Mouse (Mus musculus) spleen, adult 18-20 months (tissue): ENCODE data around the gene Eef1g.
A peak's percentile ranks its signal among the peaks of the same experiment; 100 is the strongest.

Experiments used
- DNase-seq, 2 experiments: peaks; one replicate each; pipeline ENCODE4 v3.0.0; 2022; ENCODE audit warnings: mixed read lengths in 2 of 2

The Eef1g gene

DNA sequence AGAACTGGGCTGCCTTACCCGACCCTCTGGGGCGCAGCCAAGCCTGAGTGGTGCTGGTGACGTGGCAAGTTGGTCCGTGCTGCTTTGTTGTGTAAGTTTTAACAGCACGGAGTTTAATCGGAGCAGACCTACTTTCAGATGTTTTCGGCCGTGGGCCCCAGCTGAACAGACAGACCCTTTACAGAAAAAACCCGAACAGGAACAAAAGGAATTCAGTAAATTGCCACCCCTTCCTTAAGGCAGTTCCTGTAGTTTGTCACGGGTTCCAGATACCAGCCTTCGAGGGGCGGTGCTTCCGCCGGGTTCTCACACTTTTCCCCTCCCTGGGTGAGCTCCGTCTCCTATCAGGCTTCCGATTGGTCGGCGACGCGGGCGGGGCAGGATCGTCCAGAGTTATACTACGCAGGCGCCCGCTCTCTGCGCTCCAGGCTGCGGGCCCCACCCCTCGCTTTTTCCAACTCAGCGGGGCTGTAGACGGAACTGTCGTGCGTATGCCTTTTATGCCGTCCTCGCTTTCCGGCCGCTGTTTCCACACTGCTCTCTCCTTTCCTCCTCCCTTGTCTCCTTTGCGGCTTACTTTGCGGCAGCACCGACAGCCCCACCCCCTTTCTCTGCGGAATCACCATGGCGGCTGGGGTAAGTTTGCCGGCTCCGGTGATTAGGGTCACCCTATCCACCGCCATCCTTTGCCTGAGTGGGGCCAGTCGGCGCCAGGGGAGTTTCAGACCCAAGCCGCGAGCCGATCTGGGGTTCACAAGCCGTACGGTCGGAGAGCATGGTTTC is at the start of gene Eef1g:
Gene Eef1g (plus strand): TSS at position 452 of the 783 bp plus-strand sequence.
- DNase-seq, result peak; percentile 94 to 99

GRCm38 (mm10) chr19:8919000-8919399 is 47.8 kb upstream of the Eef1g start:
- no peak for DNase-seq

DNA sequence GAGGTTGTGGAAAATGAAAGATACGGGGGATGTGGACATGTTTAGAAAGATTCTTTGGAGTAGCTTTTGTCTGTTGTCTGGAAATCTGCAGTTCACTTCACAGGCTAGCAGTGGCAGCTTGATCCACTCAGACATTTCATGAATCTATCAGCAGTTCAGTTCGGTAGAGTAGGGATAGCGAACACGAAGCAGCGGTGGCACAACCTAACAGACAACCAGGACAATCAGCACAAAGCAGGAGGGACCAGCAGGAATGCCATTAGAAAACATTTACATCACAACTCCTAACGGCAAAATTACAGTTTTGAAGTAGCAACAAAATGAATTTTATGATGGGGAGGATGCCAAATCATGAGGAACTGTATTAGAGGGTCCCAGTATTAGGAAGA is 47.2 kb upstream of the Eef1g start:
- no peak for DNase-seq

DNA sequence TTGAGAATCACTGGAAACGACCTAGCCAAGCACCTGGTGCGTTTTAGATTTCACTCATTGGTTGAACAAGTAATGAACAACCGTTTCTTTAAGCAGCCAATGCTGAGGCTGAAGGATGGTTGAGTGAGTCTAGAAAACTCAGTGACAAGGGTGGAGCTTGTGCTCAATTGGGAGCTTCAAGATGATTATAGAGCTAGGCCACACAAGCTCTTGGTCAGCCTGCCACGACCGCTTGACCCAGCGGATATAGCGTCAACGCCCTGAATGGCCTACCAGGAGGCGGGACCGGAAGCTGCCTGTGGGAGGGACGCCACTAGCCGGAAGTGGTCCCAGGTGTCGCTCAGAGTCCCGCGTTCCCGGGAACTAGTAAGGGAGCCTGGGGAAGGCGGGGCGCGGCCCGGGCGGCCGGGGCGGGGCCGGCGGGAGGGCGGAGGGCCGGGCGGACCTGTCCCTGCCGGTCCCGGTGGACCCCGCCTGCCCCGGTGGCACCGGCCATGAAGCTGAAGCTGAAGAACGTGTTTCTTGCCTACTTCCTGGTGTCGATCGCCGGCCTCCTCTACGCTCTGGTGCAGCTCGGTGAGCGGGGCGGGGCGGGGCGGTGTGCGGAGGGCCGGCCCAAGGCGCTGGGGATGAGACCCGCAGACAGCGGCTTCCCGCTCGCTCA is 46.6 kb upstream of the Eef1g start, which contains the start of gene B3gat3:
Gene B3gat3 (plus strand): TSS at position 302 of the 664 bp plus-strand sequence.
- peak; percentile 82 to 86 for DNase-seq

DNA sequence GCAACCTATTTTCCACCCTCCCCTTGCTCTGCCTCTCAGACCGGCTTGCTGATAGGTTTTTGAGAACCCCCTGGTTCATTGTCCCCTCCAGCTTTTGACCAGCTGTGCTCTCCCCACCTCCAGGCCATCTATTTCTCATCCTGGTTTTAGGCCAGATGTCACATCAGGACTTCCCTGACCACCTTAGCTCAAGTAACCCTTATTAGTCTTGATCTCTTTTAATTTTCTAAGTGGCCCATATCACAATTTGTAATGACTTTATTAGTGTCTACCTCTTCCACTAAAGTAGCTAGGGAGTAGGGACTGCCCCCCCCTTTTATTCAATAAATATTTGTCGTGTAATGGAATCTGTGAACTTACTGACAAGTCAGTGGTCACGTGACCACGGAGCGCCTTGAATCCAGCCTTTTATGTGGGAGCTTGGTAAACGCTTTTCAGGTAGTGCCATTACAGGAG is 46.0 kb upstream of the Eef1g start:
- DNase-seq, result no peak

GRCm38 (mm10) chr19:8921741-8922140 is 45.1 kb upstream of the Eef1g start:
- DNase-seq, result no peak

GRCm38 (mm10) chr19:8926766-8927165 is 40.1 kb upstream of the Eef1g start:
- DNase-seq, result peak in 1 of 2 experiments; percentile 42

DNA sequence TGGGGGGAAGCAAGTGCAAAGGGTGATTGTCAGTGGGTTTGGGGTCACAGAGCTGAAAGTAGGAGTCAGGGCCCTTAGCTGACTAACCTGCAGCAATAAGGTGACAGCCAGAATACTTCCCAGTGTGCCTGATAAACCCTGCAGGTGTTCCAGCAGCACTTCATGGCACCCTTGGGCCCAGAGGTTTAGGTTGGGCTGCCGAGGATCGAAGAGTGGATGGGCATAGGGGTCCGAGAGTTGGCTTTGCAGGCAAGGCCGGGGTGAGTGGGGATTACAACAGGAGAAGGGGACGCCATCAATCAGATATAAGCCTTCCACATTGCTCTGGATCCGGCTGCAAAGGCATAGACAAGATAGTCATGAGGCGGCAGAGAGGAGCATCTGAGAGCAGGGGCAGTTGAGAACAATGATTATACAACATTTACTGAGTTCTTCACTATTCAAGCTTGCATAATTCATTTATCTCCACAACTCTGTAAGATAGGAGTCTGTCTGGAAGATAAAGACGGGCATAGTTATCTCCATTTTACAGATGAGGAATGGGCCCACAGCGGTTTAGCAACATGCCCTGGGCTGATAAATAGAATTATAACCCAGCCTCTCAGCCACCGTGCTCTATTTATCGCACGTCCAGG is 38.8 kb upstream of the Eef1g start:
- DNase-seq, result no peak

DNA sequence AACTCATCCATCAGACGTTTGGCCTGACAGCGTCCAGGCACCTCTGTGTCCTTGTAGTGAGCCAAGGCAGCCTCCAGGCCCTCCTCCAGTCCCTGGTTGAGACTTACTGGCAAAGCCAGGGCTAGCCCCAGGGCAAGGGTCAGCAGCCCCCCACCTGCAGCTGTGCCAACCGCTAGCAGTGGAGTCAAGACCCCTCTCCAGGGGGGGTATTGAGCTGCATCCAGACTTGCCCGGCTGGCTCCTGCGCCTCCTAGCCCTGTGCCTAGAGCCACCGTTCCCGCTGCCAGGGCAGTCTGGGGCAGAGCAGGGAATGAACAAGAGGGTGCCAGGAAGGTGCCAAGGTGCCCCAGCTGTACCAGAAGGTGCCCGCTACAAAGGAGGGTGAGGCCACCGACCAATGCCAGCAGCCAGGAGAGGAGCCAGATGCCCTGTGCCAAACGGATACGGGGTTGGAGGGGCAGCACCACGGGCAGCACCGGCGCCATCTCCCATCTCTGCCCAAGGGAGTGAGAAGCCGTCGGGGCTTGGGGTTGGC is 38.1 kb upstream of the Eef1g start:
- no peak for DNase-seq

DNA sequence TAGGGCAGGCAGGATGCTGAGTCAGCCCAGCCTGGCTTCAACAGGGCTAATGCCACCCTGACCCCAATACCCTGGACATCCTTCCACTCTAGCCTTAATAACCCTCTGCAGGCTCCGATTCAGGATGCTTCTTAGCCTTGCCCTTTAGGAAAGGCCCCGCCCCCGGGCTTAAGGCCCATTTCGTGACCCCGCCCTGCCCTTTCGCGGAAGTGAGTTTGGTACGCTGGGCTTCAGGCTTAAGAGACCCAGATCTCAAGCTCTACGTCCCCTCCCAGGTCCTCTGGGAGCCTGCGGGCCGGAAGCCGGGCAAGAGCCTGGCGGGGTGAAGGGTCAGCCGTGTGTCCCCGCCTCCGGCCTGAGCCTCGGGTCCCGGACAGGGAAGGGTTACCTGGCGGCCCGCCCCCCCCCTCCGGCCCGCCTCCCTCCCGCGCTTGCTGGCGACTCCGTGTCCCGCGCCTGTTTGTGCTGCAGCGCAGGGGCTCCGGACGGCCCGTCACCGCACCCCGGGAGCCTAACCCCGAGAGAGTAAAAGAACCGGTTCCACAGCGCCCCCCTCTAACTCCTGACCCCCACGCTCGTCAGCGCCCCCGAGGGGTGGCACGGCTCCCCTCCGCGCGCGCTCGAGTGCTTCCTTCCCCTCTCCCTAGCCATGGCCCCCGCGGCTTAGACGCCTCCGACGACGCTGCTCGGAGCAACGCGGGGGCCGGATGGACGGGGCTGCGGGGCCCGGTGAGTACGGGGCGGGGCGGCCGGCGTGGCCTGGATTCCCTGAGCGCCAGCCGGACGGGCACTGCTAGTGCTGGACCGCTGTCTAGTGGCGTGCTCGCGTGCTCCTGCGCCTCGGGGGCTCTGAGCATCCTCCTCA is 37.4 kb upstream of the Eef1g start, which contains the start of the genes Rom1 and Eml3:
Gene Rom1 (minus strand): TSS at position 133 of the 865 bp plus-strand sequence.
Gene Eml3 (plus strand): TSS at position 329 of the 865 bp plus-strand sequence.
- peak; percentile 83 to 89 for DNase-seq

DNA sequence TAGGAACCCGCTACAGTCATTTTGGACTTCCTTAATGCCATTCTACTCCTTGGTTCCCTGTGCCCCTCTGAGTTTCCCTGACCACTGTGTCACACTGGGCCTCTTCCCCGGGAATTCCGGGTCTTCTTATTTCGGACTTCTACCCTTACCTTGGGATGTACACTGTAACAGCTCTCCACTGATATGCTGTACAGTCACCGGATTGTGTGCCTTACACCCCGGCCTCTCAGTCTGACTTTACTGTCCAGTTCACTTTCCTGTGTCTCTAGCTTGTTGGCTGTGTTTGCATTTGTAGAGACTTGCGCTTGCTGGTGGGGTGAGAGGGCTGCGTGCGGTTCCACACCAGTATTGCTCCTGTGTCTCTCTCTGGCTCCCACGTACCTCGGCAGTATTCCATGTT is 36.7 kb upstream of the Eef1g start:
- no peak for DNase-seq

DNA sequence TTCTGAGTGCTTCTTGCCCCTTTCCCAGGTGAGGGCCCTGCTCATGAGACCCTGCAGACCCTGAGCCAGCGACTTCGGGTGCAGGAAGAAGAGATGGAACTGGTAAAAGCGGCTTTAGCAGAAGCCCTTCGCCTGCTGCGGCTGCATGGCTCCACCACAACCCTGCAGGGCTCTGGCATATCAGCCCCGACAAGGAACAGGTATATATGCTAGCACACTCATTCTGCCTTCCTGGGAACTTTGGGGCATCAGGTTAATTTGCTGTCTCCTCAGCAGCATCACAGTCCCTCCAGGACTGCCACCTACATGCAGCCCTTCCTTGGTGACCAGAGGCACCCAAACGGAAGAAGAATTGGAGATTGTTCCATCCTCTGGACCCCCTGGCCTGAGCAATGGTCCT is 36.1 kb upstream of the Eef1g start:
- no peak for DNase-seq

- no peak for DNase-seq
Observed at GRCm38 (mm10) chr19:8936736-8937135, 30.1 kb upstream of the Eef1g start.

GRCm38 (mm10) chr19:8940526-8941133 is 26.2 kb upstream of the Eef1g start:
- no peak for DNase-seq

- DNase-seq, result no peak
Observed at GRCm38 (mm10) chr19:8941136-8941514, 25.7 kb upstream of the Eef1g start.

DNA sequence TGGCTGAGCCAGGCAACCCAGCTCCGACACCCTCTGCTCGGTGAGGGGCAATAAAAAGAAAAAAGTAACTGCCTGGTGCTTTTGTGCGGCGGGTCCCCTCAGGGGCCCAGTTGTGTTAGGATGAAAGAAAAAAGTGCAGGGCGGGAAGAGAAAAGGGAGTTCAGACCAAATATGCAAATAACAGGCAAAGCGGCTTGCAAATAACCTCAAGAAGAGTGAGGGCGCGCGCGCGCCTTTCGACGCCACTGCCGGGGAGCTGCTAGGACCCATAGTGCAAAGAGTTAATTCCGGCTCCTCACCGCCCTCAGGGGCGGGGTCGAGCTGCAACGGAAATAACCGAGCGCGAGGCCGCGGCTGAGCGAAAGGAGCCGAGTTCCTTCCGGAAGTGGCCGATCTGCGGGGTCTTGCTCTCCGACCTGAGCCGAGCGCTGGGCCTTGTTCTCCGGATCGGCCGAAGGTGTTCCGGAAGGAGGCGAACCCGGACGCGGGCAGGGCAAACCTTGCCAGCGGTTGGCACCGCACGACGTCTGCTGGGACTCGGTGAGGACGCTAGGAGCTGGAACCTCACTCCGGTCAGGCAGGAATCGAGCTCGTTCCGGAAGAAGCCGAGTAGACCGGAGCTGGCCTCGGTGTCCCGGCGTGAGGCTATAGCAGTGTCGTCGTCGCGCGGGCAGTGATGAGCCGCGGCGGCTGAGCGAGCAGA is 25.2 kb upstream of the Eef1g start, which contains the start of gene Mta2:
Gene Mta2 (plus strand): TSS at position 361 of the 703 bp plus-strand sequence.
- peak; percentile 95 to 96 for DNase-seq

- DNase-seq, result no peak
Observed at GRCm38 (mm10) chr19:8942276-8942964, 24.4 kb upstream of the Eef1g start.

GRCm38 (mm10) chr19:8943047-8943446 is 23.8 kb upstream of the Eef1g start:
- no peak for DNase-seq

DNA sequence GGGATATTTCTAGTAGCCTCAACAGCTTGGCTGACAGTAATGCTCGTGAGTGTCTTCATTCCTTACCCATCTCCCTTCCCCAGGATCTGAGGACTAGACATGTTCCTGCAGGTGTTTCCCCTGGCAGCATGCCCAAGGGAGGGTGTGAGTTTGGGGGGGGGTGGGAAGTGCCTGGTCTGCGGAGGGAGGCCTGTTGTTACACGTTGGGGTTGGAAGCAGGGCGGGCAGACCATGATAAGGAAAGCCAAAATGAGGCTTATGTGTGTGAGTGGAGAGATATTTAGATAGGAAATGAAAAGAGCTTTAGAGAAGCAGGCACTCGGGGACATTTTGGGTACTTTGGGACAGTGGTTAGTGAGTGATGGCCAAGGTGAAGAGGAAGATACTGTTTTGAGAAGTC is 22.8 kb upstream of the Eef1g start:
- no peak for DNase-seq

DNA sequence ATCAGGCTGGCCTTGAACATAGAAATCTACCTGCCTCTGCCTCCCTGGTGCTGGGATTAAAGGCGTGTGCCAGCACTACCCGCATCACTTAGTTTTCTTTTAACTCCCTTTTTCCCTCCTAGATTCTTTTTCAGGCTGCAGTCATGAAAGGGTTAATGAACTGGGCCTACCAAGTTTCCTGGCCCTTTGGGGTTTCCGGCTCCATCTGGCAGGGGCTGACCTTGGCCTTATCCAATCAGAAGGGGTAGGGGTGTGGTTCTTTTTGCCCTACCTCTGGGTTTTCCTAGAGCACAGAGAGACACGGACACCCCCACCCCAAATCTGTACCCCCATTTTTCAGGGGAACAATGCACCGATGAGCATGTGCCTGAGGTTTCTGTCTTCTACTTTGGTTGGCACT is 22.1 kb upstream of the Eef1g start:
- DNase-seq, result peak in 1 of 2 experiments; percentile 52
